Mouse (Mus musculus) hindbrain, embryonic 13.5 days (tissue): ENCODE data around the gene Socs2. TPM values are rescaled to one million over a fixed set of nuclear protein-coding genes. Genes with fewer than 3 reads are reported as not detected.

Experiments
- ATAC-seq: fragments of 200-750 bp; cut with Nextera tagmentation; 2 replicates; pipeline ENCODE4 v1.8.0; 2017; ENCODE audit warnings: moderate TSS enrichment; ENCODE audit not compliant: low FRiP score
- H3K27ac ChIP-seq: fragments of 300-500 bp; sonication (generic); 2 replicates; pipeline ENCODE4 v1.5.1; 2015; ENCODE audit warnings: inconsistent platforms, mild to moderate bottlenecking, moderate library complexity
- H3K27me3 ChIP-seq: fragments of 300-500 bp; sonication (generic); 2 replicates; pipeline ENCODE4 v1.6.1; 2015; ENCODE audit warnings: mild to moderate bottlenecking, inconsistent platforms
- H3K36me3 ChIP-seq: fragments of 300-500 bp; sonication (generic); 2 replicates; pipeline ENCODE4 v1.6.1; 2015; ENCODE audit warnings: mild to moderate bottlenecking, inconsistent platforms
- H3K4me1 ChIP-seq: fragments of 300-500 bp; sonication (generic); replicated peaks from 2 replicates; pipeline ENCODE4 v1.6.1; 2015; ENCODE audit warnings: inconsistent platforms
- H3K4me2 ChIP-seq: fragments of 300-500 bp; sonication (generic); 2 replicates; pipeline ENCODE4 v1.6.1; 2015; ENCODE audit warnings: inconsistent platforms, mild to moderate bottlenecking, moderate library complexity
- H3K4me3 ChIP-seq: fragments of 300-500 bp; sonication (generic); 2 replicates; pipeline ENCODE4 v1.5.1; 2015; ENCODE audit warnings: mild to moderate bottlenecking, inconsistent platforms
- H3K9ac ChIP-seq: fragments of 300-500 bp; sonication (generic); 2 replicates; pipeline ENCODE4 v1.6.1; 2015; ENCODE audit warnings: mild to moderate bottlenecking, inconsistent platforms
- H3K9me3 ChIP-seq: fragments of 300-500 bp; sonication (generic); 2 replicates; pipeline ENCODE4 v1.6.1; 2016; ENCODE audit warnings: inconsistent platforms
- WGBS: fragments of 180-500 bp; shearing (Covaris S2); methylation state at CpG from one replicate; pipeline ENCODE4 v1.1.7; 2015; 5-methylcytosine and 5-hydroxymethylcytosine counted together
- polyA plus RNA-seq: library from polyadenylated mRNA; unstranded; fragments of >200 nt; fragmentation: Nextera tagmentation; extraction: Ambion mirVana; gene quantifications from 2 replicates; pipeline ENCODE4 v1.2.1, GENCODE M21; 2015

Socs2 gene
- polyA plus RNA-seq, 1 experiment from 2014 or later: 138 TPM

DNA sequence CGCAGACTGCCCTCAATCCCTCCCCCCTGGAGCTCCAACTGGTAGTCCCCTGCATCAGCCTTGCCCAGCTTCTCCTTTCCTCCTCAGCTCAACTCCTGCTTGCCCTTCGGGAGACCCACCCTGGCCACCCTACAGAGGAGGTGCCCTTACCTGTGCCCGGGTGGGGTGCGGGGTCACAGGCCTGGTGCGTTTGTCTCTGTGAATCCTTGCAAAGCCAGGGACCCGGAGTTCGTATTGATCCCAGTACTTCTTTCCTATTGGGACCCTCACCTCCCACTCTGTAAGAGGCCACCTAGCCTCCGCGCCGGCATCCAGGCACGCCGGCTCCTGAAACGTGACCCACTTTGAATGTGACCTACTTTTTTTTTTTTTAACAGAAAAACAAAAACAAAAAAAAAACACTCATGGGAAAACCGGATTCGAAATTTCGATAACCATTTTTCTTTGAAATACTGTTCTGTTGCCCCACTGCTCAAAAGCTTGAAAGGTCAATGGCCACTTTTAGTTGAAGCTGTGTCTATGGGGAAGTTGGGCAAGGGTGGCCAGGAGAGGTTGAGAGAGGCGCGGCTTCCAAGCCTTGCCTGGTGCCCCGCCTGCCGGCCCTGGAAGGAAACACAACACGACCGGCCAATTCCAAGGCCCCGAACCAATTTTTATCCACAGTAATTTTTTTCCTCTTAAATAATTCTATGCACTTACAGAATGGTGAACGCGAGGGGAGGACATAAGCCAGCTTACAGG lies 686 bp upstream of the Socs2 start:
- H3K27me3 ChIP-seq: 0 out of 2 replicates have a peak, but pooled peaks cover 12% of the 10 kb centered on the region
- peaks cover 21% of the 10 kb centered on the region for H3K4me1 ChIP-seq
- peak overlapping the region; percentile 91 for H3K4me2 ChIP-seq
- peak; percentile 16 for ATAC-seq
- H3K36me3 ChIP-seq: no peaks in the 10 kb centered on the region
- H3K9me3 ChIP-seq: no peaks in the 10 kb centered on the region
- WGBS: under 1% methylated on average over 25 of the region's 25 CpGs
- H3K27ac ChIP-seq: peak overlapping the region; percentile 96
- H3K4me3 ChIP-seq: peak overlapping the region; percentile 83
- H3K9ac ChIP-seq: peak overlapping the region; percentile 94

DNA sequence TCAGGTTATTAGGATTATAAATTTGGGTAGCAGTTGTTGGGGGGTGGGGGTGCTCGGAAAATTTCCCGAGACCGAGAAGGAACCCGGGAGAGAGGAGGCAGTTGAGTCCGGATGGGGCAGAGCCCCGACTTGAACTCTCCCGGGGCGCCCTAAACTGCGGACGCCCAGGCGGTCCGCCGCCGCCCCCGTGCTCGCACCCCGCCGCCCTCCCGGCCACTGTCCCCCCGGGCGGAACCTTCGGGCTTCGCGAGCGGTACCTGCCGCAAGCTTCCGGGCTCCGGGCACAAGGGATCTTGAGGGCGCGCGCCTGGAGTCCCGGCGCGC lies 657 bp downstream of the Socs2 start:
- H3K27ac ChIP-seq: peak overlapping the region; percentile 96
- peak overlapping the region; percentile 94 for H3K9ac ChIP-seq
- no peaks in the 10 kb centered on the region for H3K9me3 ChIP-seq
- H3K27me3 ChIP-seq: 0 out of 2 replicates have a peak, but pooled peaks cover 12% of the 10 kb centered on the region
- H3K4me3 ChIP-seq: peak overlapping the region; percentile 83
- ATAC-seq: no peak; the same call in 1 of the 2 replicates
- WGBS: 2% methylated on average over 20 of the region's 34 CpGs
- peaks cover 21% of the 10 kb centered on the region for H3K4me1 ChIP-seq
- peak overlapping the region; percentile 91 for H3K4me2 ChIP-seq
- peaks cover 5% of the 10 kb centered on the region; the same call in 1 of the 2 replicates for H3K36me3 ChIP-seq

- Histone ChIP-seq H3K4me1 (peaks cover 25% of the 10 kb centered on the region), H3K27ac (peak overlapping the region; percentile 96), H3K9me3 (no peaks in the 10 kb centered on the region), H3K27me3 (0 out of 2 replicates have a peak, but pooled peaks cover 12% of the 10 kb centered on the region), H3K4me3 (peak overlapping the region; percentile 83), H3K36me3 (peaks cover 10% of the 10 kb centered on the region), H3K4me2 (peak overlapping the region; percentile 91), H3K9ac (peak overlapping the region; percentile 94)
- under 1% methylated on average over 65 of the region's 65 CpGs for WGBS
- peak; percentile 31 for ATAC-seq
Measured at GRCm38 (mm10) chr10:95415533-95416360, 1.2 kb downstream of the Socs2 start.

- ATAC-seq: no peak
- Histone ChIP-seq H3K4me2 (peak overlapping the region; percentile 91), H3K9ac (peak overlapping the region; percentile 94), H3K4me3 (peak overlapping the region; percentile 83), H3K36me3 (peaks cover 14% of the 10 kb centered on the region), H3K4me1 (peaks cover 30% of the 10 kb centered on the region), H3K9me3 (no peaks in the 10 kb centered on the region), H3K27me3 (0 out of 2 replicates have a peak, but pooled peaks cover 12% of the 10 kb centered on the region), H3K27ac (peak overlapping the region; percentile 96)
- WGBS: under 1% methylated on average over 15 of the region's 15 CpGs
Measured at GRCm38 (mm10) chr10:95415159-95415532, 1.8 kb downstream of the Socs2 start.

DNA sequence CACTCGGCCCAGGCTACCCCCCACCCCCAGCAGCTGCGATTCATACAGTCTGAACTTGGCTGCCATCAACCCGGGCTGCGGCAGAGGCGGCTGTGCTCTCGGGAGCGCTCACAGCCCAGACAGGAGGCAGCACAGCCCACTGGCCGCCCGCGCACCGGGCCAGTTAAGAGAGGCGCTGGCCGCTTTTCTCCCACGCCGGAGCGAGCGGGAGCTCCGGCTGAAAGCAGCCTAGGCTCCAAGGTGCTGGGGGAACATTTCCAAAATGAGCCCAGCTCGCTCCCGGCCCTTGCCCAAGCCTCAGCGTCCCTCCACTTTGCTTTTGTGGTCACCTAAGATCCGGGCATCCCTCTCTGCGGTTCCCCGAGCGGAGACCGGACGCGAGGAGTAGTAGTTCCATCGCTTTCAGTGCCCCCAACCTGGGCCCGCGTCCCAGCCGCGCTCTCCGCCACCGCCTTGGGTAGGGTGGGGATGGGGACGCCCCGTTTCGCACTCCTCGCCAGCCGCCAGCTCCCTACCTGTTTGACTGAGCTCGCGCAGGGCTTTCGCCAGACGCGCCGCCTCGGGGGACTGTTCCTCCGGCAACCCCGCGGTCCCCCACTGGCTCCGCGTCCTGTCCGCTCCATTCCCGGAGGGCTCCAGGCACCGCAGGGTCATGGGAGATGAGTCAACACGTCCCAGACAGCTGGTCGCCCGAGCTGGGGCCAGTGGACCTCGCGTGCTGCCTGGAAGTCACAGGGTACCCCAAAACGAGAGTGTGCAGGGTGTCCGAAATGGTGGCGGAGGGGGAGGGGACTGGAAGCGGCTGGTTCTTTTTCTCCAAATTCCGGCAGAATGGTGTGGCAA lies 2.4 kb downstream of the Socs2 start:
- ATAC-seq: peak; percentile 6; the same call in 1 of the 2 replicates
- under 1% methylated on average over 65 of the region's 65 CpGs for WGBS

DNA sequence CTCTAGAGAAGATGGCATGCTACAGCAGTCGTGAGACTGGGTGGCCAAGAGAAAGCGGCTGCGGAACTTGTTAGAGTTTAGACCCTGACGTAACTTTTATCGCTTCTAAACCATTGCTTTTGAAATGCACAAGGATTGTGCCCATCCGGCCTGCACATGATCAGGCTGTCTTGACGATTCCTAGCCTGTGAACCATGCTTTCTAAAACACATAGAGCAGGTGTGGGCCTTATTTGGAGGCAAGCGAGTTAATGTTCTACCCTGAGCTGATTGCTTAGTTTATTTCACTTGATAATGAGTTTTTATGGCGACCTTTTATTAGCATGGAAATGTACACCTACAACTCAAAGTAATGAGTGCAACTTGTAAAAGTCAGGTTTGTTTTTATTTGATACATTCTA lies 5.8 kb downstream of the Socs2 start:
- Histone ChIP-seq H3K4me2 (no peak overlapping the region), H3K4me1 (peaks cover 30% of the 10 kb centered on the region)

More for the DNA sequence above, 2.4 kb downstream of the Socs2 start:
- Histone ChIP-seq H3K4me2 (peak overlapping the region; percentile 91), H3K4me3 (peak overlapping the region; percentile 83), H3K9me3 (no peaks in the 10 kb centered on the region), H3K36me3 (peaks cover 14% of the 10 kb centered on the region), H3K27ac (peak overlapping the region; percentile 96), H3K4me1 (peaks cover 34% of the 10 kb centered on the region), H3K9ac (peak overlapping the region; percentile 94), H3K27me3 (0 out of 2 replicates have a peak, but pooled peaks cover 11% of the 10 kb centered on the region)

DNA sequence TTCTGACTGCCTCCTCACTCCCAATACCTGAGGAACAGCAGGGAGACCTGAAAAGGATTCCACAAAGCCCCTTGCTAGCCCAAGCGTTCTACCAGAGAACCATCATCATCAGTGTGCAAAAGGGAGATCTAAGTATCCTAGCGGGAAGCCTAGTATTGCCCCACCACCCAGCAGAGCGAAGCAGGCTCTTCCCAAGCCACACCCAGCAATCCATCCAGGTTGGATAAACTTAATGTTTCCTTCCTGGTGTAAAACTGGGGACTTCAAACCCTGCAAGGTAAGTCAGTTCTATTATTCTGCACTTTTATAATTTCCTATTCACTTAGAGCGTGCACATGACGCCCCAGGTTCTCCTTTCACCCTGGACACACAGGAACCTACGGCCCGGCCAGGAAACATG lies 6.3 kb downstream of the Socs2 start:
- no peak overlapping the region for H3K9ac ChIP-seq
- H3K4me3 ChIP-seq: no peak overlapping the region
- no peaks in the 10 kb centered on the region for H3K9me3 ChIP-seq
- 92% methylated on average over 7 of the region's 7 CpGs for WGBS
- ATAC-seq: no peak
- no peak overlapping the region for H3K4me2 ChIP-seq
- peaks cover 27% of the 10 kb centered on the region for H3K36me3 ChIP-seq
- 0 out of 2 replicates have a peak, but pooled peaks cover 2% of the 10 kb centered on the region for H3K27me3 ChIP-seq
- no peak overlapping the region for H3K27ac ChIP-seq
- H3K4me1 ChIP-seq: peaks cover 30% of the 10 kb centered on the region

More for the DNA sequence above, 5.8 kb downstream of the Socs2 start:
- Histone ChIP-seq H3K4me3 (no peak overlapping the region), H3K27ac (no peak overlapping the region), H3K36me3 (peaks cover 27% of the 10 kb centered on the region), H3K9ac (no peak overlapping the region), H3K9me3 (no peaks in the 10 kb centered on the region), H3K27me3 (0 out of 2 replicates have a peak, but pooled peaks cover 2% of the 10 kb centered on the region)
- no peak for ATAC-seq
- WGBS: 86% methylated on average over 9 of the region's 9 CpGs

DNA sequence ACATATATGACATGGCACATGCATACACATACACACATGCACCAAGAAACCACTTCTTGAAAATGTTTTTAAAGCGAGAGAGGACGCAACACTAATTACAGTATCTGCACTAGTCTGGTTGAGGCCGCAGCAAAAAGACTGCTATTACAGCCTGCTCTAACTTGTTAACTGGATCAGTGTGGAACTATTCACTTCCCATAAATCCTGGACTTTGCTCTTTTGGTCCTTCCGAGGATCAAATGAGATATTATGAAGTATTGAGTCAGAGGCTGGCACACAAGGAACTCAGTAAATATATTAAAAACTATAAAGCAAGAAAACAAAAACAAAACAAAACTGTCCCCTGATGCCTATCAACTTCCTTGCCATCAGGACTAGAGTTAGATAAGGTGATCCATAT lies 6.8 kb downstream of the Socs2 start:
- no peaks in the 10 kb centered on the region for H3K9me3 ChIP-seq
- H3K27me3 ChIP-seq: 0 out of 2 replicates have a peak, but pooled peaks cover 2% of the 10 kb centered on the region
- H3K4me2 ChIP-seq: no peak overlapping the region
- H3K27ac ChIP-seq: no peak overlapping the region
- no peak overlapping the region for H3K4me3 ChIP-seq
- no peak overlapping the region for H3K9ac ChIP-seq
- peaks cover 30% of the 10 kb centered on the region for H3K4me1 ChIP-seq
- 95% methylated on average over 4 of the region's 4 CpGs for WGBS
- H3K36me3 ChIP-seq: peaks cover 27% of the 10 kb centered on the region
- no peak for ATAC-seq

GRCm38 (mm10) chr10:95409149-95409548 lies 7.8 kb downstream of the Socs2 start:
- Histone ChIP-seq H3K4me3 (no peak overlapping the region), H3K27me3 (0 out of 2 replicates have a peak, but pooled peaks cover 2% of the 10 kb centered on the region), H3K9ac (no peak overlapping the region), H3K4me1 (peaks cover 25% of the 10 kb centered on the region), H3K9me3 (no peaks in the 10 kb centered on the region), H3K36me3 (peaks cover 27% of the 10 kb centered on the region), H3K27ac (no peak overlapping the region), H3K4me2 (no peak overlapping the region)
- ATAC-seq: no peak
- WGBS: 91% methylated on average over 7 of the region's 7 CpGs

- H3K36me3 ChIP-seq: peaks cover 27% of the 10 kb centered on the region
- H3K9me3 ChIP-seq: no peaks in the 10 kb centered on the region
- H3K4me1 ChIP-seq: peaks cover 19% of the 10 kb centered on the region
- H3K4me2 ChIP-seq: no peak overlapping the region
- no peak for ATAC-seq
- H3K27ac ChIP-seq: no peak overlapping the region
- WGBS: 88% methylated on average over 9 of the region's 9 CpGs
- no peaks in the 10 kb centered on the region for H3K27me3 ChIP-seq
- H3K4me3 ChIP-seq: no peak overlapping the region
- H3K9ac ChIP-seq: no peak overlapping the region
Measured at GRCm38 (mm10) chr10:95408487-95408886, 8.5 kb downstream of the Socs2 start.

DNA sequence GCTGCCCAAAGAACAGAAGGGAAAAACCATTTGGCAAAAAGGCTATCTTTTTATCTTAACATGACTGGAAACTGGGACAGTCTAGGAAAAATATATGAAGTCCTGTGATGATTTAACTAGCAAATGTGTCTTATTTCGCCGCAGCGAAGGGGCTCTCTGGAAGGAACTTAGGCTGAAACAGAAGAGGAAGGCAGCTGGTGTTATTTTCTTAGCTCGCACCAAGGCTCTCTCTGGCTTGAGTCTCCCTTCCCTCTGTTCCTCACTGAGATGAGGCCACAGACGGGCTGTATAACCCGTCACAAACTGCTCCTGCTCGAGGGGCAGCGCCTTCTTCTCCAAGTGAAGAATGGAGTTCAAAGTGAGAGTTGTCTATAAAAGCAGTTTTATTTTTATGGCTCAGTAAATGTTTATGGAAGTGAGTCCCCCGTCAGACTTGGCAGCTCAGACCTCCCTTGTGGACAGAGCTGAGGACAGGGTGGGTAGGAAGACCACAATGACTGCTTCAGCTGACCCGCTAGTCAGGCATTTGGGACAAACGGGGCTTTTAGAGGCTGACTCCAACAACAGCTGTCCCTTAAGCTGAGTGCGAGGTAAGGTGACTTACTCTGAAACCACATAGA lies 9.3 kb downstream of the Socs2 start:
- WGBS: 76% methylated on average over 12 of the region's 12 CpGs
- Histone ChIP-seq H3K27me3 (no peaks in the 10 kb centered on the region), H3K4me2 (no peak overlapping the region), H3K9ac (no peak overlapping the region), H3K27ac (no peak overlapping the region), H3K36me3 (peaks cover 28% of the 10 kb centered on the region), H3K4me1 (peaks cover 19% of the 10 kb centered on the region), H3K4me3 (no peak overlapping the region), H3K9me3 (no peaks in the 10 kb centered on the region)
- no peak for ATAC-seq
